Mouse (Mus musculus) MEL (cell line): ENCODE measurements around the gene Tnik.

ENCODE experiments used
- CHD1 ChIP-seq: IDR thresholded peaks from 2 replicates; pipeline ENCODE4 v1.6.1; 2012; ENCODE audit warnings: low read depth, mild to moderate bottlenecking, inconsistent platforms, low read length, improper control_type of control experiment
- CTCF ChIP-seq, 3 experiments: IDR thresholded peaks in 2 of 3; conservative IDR thresholded peaks in 1 of 3; 2 replicates each; pipeline ENCODE4 v1.5.1; 2011 to 2012; ENCODE audit warnings: low read length in 3 of 3, low read depth in 2 of 3, mild to moderate bottlenecking in 2 of 3, improper control_type of control experiment in 1 of 3, inconsistent platforms in 1 of 3, mixed read lengths in 1 of 3, moderate library complexity in 1 of 3; ENCODE audit not compliant: control insufficient read depth in 1 of 3, insufficient read depth in 1 of 3, poor library complexity in 1 of 3, severe bottlenecking in 1 of 3
- KAT2A ChIP-seq: conservative IDR thresholded peaks from 2 replicates; pipeline ENCODE4 v1.6.1; 2012; ENCODE audit warnings: low read depth, low read length, improper control_type of control experiment, inconsistent platforms
- MXI1 ChIP-seq: IDR thresholded peaks from 2 replicates; pipeline ENCODE4 v1.6.1; 2011; ENCODE audit warnings: mild to moderate bottlenecking, low read depth, low read length, improper control_type of control experiment
- MYC ChIP-seq: IDR thresholded peaks from 2 replicates; pipeline ENCODE4 v1.6.1; 2011; ENCODE audit warnings: low read depth, mild to moderate bottlenecking, low read length, improper control_type of control experiment, moderate library complexity
- POLR2A ChIP-seq, 2 experiments: IDR thresholded peaks; 2 replicates each; pipeline ENCODE4 v1.6.1; 2011 to 2012; ENCODE audit warnings: low read length in 2 of 2, mild to moderate bottlenecking in 2 of 2, control low read depth in 1 of 2, improper control_type of control experiment in 1 of 2, low read depth in 1 of 2, moderate library complexity in 1 of 2; ENCODE audit not compliant: control insufficient read depth in 1 of 2, insufficient read depth in 1 of 2, poor library complexity in 1 of 2
- POLR2AphosphoS2 ChIP-seq: IDR thresholded peaks from 2 replicates; pipeline ENCODE4 v1.6.1; 2011; ENCODE audit warnings: low read length, improper control_type of control experiment
- RAD21 ChIP-seq: IDR thresholded peaks from 2 replicates; pipeline ENCODE4 v1.6.1; 2011; ENCODE audit warnings: mild to moderate bottlenecking, low read depth, low read length, improper control_type of control experiment
- TAL1 ChIP-seq: IDR thresholded peaks from 2 replicates; pipeline ENCODE4 v1.6.1; 2012; ENCODE audit warnings: mild to moderate bottlenecking, inconsistent platforms, low read length, moderate library complexity, mixed read lengths
- ZKSCAN1 ChIP-seq: IDR thresholded peaks from 2 replicates; pipeline ENCODE4 v1.6.1; 2012; ENCODE audit warnings: low read depth, mild to moderate bottlenecking, inconsistent platforms, low read length, improper control_type of control experiment, moderate library complexity

DNA sequence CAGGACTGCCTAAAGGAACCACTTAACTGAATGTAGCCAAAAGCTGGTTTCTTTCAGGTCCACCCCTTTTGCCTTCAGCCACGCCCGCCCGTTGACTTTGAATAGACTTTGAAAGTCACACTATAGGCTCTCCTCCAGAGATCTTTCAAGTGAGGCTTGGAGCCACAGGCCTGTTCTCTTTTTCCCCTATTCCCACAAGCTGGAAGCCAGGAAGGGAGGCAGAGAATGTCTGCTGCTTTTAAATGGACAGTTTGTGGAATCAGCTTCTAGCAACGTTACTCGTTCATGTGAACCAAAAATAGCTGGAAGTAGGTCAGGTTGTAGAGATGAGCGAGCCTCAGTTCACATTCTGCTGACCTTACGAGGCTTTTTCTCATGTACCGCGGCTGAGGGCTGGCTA is 138.3 kb downstream of the Tnik start:
- TF ChIP-seq CTCF (IDR thresholded peaks at IDR 0.05 in 2 of 3, conservative IDR thresholded peaks at IDR 0.05 in 1 of 3; ENCODE audit: control insufficient read depth in 1 of 3, insufficient read depth in 1 of 3, low read depth in 2 of 3, low read length in 3 of 3, poor library complexity in 1 of 3, severe bottlenecking in 1 of 3) (no peak), RAD21 (no peak), TAL1 (no peak), POLR2AphosphoS2 (no peak), MXI1 (no peak), CHD1 (no peak), MYC (no peak), KAT2A (no peak), ZKSCAN1 (no peak), POLR2A (IDR thresholded peaks at IDR 0.05; ENCODE audit: control insufficient read depth in 1 of 2, insufficient read depth in 1 of 2, low read depth in 1 of 2, low read length in 2 of 2, poor library complexity in 1 of 2) (no peak)
